Mouse (Mus musculus): Measurements from ENCODE around the gene Rbfox3. TPM values are rescaled to one million over a fixed set of nuclear protein-coding genes. Genes with fewer than 3 reads are reported as not detected.

Rbfox3 gene
- polyA plus RNA-seq, 1 experiment from 2014 or later = 0.09 TPM

GRCm38 (mm10) chr11:118576611-118577010 lies 334.8 kb downstream of the Rbfox3 start:
- Histone ChIP-seq H3K4me2 (ENCODE audit: low read depth, low read length) (no peak overlapping the region), H3K36me3 (ENCODE audit: control insufficient read depth, insufficient read depth) (no peaks in the 10 kb centered on the region), H3K4me1 (ENCODE audit: control insufficient read depth, insufficient read depth, low read length) (no peaks in the 10 kb centered on the region), H3K4me3 (ENCODE audit: low read length) (no peak overlapping the region), H3K9ac (ENCODE audit: low read length) (no peak overlapping the region), H3K27me3 (ENCODE audit: control insufficient read depth, insufficient read depth, low read length) (peaks cover 42% of the 10 kb centered on the region), H3K9me3 (replicated peaks; ENCODE audit: control insufficient read depth, low read length) (no peaks in the 10 kb centered on the region), H3K27ac (ENCODE audit: low read length) (no peak overlapping the region)
- no peak for ATAC-seq (replicated peaks; ENCODE audit: extremely low read depth, insufficient read depth, low FRiP score)
- WGBS = 54% methylated on average over 8 of the region's 8 CpGs

- H3K4me1 ChIP-seq (ENCODE audit: control insufficient read depth, insufficient read depth, low read length) = no peaks in the 10 kb centered on the region
- peaks cover 64% of the 10 kb centered on the region for H3K27me3 ChIP-seq (ENCODE audit: control insufficient read depth, insufficient read depth, low read length)
- H3K4me2 ChIP-seq (ENCODE audit: low read depth, low read length) = no peak overlapping the region
- no peaks in the 10 kb centered on the region for H3K36me3 ChIP-seq (ENCODE audit: control insufficient read depth, insufficient read depth)
- ATAC-seq (replicated peaks; ENCODE audit: extremely low read depth, insufficient read depth, low FRiP score) = no peak
- WGBS = 71% methylated on average over 5 of the region's 5 CpGs
- H3K9me3 ChIP-seq (replicated peaks; ENCODE audit: control insufficient read depth, low read length) = no peaks in the 10 kb centered on the region
- no peak overlapping the region for H3K27ac ChIP-seq (ENCODE audit: low read length)
- H3K9ac ChIP-seq (ENCODE audit: low read length) = no peak overlapping the region
- H3K4me3 ChIP-seq (ENCODE audit: low read length) = no peak overlapping the region
These were observed 337.0 kb downstream of the Rbfox3 start for GRCm38 (mm10) chr11:118574418-118574817.

- Histone ChIP-seq H3K4me2 (ENCODE audit: low read depth, low read length) (no peak overlapping the region), H3K4me3 (ENCODE audit: low read length) (no peak overlapping the region), H3K9me3 (replicated peaks; ENCODE audit: control insufficient read depth, low read length) (no peaks in the 10 kb centered on the region), H3K27ac (ENCODE audit: low read length) (no peak overlapping the region), H3K4me1 (ENCODE audit: control insufficient read depth, insufficient read depth, low read length) (no peaks in the 10 kb centered on the region), H3K36me3 (ENCODE audit: control insufficient read depth, insufficient read depth) (no peaks in the 10 kb centered on the region), H3K9ac (ENCODE audit: low read length) (no peak overlapping the region), H3K27me3 (ENCODE audit: control insufficient read depth, insufficient read depth, low read length) (peaks cover 70% of the 10 kb centered on the region)
- WGBS = 0% methylated on average over 3 of the region's 3 CpGs
- no peak for ATAC-seq (replicated peaks; ENCODE audit: extremely low read depth, insufficient read depth, low FRiP score)
These were observed 337.8 kb downstream of the Rbfox3 start for GRCm38 (mm10) chr11:118573569-118573968.

- H3K9ac ChIP-seq (ENCODE audit: low read length) = no peak overlapping the region
- WGBS = 55% methylated on average over 7 of the region's 7 CpGs
- no peaks in the 10 kb centered on the region for H3K4me1 ChIP-seq (ENCODE audit: control insufficient read depth, insufficient read depth, low read length)
- H3K27me3 ChIP-seq (ENCODE audit: control insufficient read depth, insufficient read depth, low read length) = peaks cover 76% of the 10 kb centered on the region
- no peaks in the 10 kb centered on the region for H3K9me3 ChIP-seq (replicated peaks; ENCODE audit: control insufficient read depth, low read length)
- H3K36me3 ChIP-seq (ENCODE audit: control insufficient read depth, insufficient read depth) = no peaks in the 10 kb centered on the region
- ATAC-seq (replicated peaks; ENCODE audit: extremely low read depth, insufficient read depth, low FRiP score) = no peak
- no peak overlapping the region for H3K4me2 ChIP-seq (ENCODE audit: low read depth, low read length)
- no peak overlapping the region for H3K27ac ChIP-seq (ENCODE audit: low read length)
- no peak overlapping the region for H3K4me3 ChIP-seq (ENCODE audit: low read length)
These were observed 338.4 kb downstream of the Rbfox3 start for GRCm38 (mm10) chr11:118573000-118573399.

GRCm38 (mm10) chr11:118570164-118570563 lies 341.2 kb downstream of the Rbfox3 start:
- no peak for ATAC-seq (replicated peaks; ENCODE audit: extremely low read depth, insufficient read depth, low FRiP score)

GRCm38 (mm10) chr11:118569571-118570062 lies 341.8 kb downstream of the Rbfox3 start:
- Histone ChIP-seq H3K36me3 (ENCODE audit: control insufficient read depth, insufficient read depth) (no peaks in the 10 kb centered on the region), H3K9me3 (replicated peaks; ENCODE audit: control insufficient read depth, low read length) (no peaks in the 10 kb centered on the region), H3K4me1 (ENCODE audit: control insufficient read depth, insufficient read depth, low read length) (no peaks in the 10 kb centered on the region), H3K4me3 (ENCODE audit: low read length) (no peak overlapping the region), H3K4me2 (ENCODE audit: low read depth, low read length) (no peak overlapping the region), H3K27ac (ENCODE audit: low read length) (no peak overlapping the region), H3K27me3 (ENCODE audit: control insufficient read depth, insufficient read depth, low read length) (peaks cover 73% of the 10 kb centered on the region), H3K9ac (ENCODE audit: low read length) (no peak overlapping the region)
- under 1% methylated on average over 42 of the region's 51 CpGs for WGBS
- no peak for ATAC-seq (replicated peaks; ENCODE audit: extremely low read depth, insufficient read depth, low FRiP score)

More at GRCm38 (mm10) chr11:118570164-118570563, 341.2 kb downstream of the Rbfox3 start:
- H3K9ac ChIP-seq (ENCODE audit: low read length) = no peak overlapping the region
- WGBS = 1% methylated on average over 24 of the region's 27 CpGs
- no peak overlapping the region for H3K4me3 ChIP-seq (ENCODE audit: low read length)
- H3K4me1 ChIP-seq (ENCODE audit: control insufficient read depth, insufficient read depth, low read length) = no peaks in the 10 kb centered on the region
- H3K36me3 ChIP-seq (ENCODE audit: control insufficient read depth, insufficient read depth) = no peaks in the 10 kb centered on the region
- H3K27ac ChIP-seq (ENCODE audit: low read length) = no peak overlapping the region
- H3K9me3 ChIP-seq (replicated peaks; ENCODE audit: control insufficient read depth, low read length) = no peaks in the 10 kb centered on the region
- H3K4me2 ChIP-seq (ENCODE audit: low read depth, low read length) = no peak overlapping the region
- H3K27me3 ChIP-seq (ENCODE audit: control insufficient read depth, insufficient read depth, low read length) = peaks cover 75% of the 10 kb centered on the region

- ATAC-seq (replicated peaks; ENCODE audit: extremely low read depth, insufficient read depth, low FRiP score) = no peak
- Histone ChIP-seq H3K4me1 (ENCODE audit: control insufficient read depth, insufficient read depth, low read length) (no peaks in the 10 kb centered on the region), H3K27me3 (ENCODE audit: control insufficient read depth, insufficient read depth, low read length) (peaks cover 22% of the 10 kb centered on the region), H3K9me3 (replicated peaks; ENCODE audit: control insufficient read depth, low read length) (no peaks in the 10 kb centered on the region), H3K9ac (ENCODE audit: low read length) (no peak overlapping the region), H3K27ac (ENCODE audit: low read length) (no peak overlapping the region), H3K4me3 (ENCODE audit: low read length) (no peak overlapping the region), H3K36me3 (ENCODE audit: control insufficient read depth, insufficient read depth) (no peaks in the 10 kb centered on the region), H3K4me2 (ENCODE audit: low read depth, low read length) (no peak overlapping the region)
- WGBS = 82% methylated on average over 5 of the region's 5 CpGs
These were observed 347.5 kb downstream of the Rbfox3 start for GRCm38 (mm10) chr11:118563877-118564276.

GRCm38 (mm10) chr11:118562847-118563246 lies 348.6 kb downstream of the Rbfox3 start:
- Histone ChIP-seq H3K4me1 (ENCODE audit: control insufficient read depth, insufficient read depth, low read length) (no peaks in the 10 kb centered on the region), H3K9me3 (replicated peaks; ENCODE audit: control insufficient read depth, low read length) (no peaks in the 10 kb centered on the region), H3K9ac (ENCODE audit: low read length) (no peak overlapping the region), H3K4me2 (ENCODE audit: low read depth, low read length) (no peak overlapping the region), H3K27me3 (ENCODE audit: control insufficient read depth, insufficient read depth, low read length) (peaks cover 12% of the 10 kb centered on the region), H3K27ac (ENCODE audit: low read length) (no peak overlapping the region), H3K36me3 (ENCODE audit: control insufficient read depth, insufficient read depth) (no peaks in the 10 kb centered on the region), H3K4me3 (ENCODE audit: low read length) (no peak overlapping the region)
- ATAC-seq (replicated peaks; ENCODE audit: extremely low read depth, insufficient read depth, low FRiP score) = no peak
- 74% methylated on average over 4 of the region's 4 CpGs for WGBS

GRCm38 (mm10) chr11:118558193-118558592 lies 353.2 kb downstream of the Rbfox3 start:
- no peaks in the 10 kb centered on the region for H3K4me1 ChIP-seq (ENCODE audit: control insufficient read depth, insufficient read depth, low read length)
- H3K9me3 ChIP-seq (replicated peaks; ENCODE audit: control insufficient read depth, low read length) = no peaks in the 10 kb centered on the region
- peaks cover 18% of the 10 kb centered on the region for H3K27me3 ChIP-seq (ENCODE audit: control insufficient read depth, insufficient read depth, low read length)
- H3K4me3 ChIP-seq (ENCODE audit: low read length) = no peak overlapping the region
- H3K27ac ChIP-seq (ENCODE audit: low read length) = no peak overlapping the region
- no peak for ATAC-seq (replicated peaks; ENCODE audit: extremely low read depth, insufficient read depth, low FRiP score)
- no peak overlapping the region for H3K9ac ChIP-seq (ENCODE audit: low read length)
- H3K4me2 ChIP-seq (ENCODE audit: low read depth, low read length) = no peak overlapping the region
- H3K36me3 ChIP-seq (ENCODE audit: control insufficient read depth, insufficient read depth) = no peaks in the 10 kb centered on the region
- 64% methylated on average over 8 of the region's 8 CpGs for WGBS

Data from heart, embryonic 16.5 days (tissue).